Mouse (Mus musculus) spleen, postnatal 4 days (tissue): ENCODE measurements around the gene Fas.

Experiments
- DNase-seq, 2 experiments: peaks; one replicate each; pipeline ENCODE4 v3.0.0; 2022; ENCODE audit warnings: low spot score in 2 of 2

The Fas gene

GRCm38 (mm10) chr19:34369551-34369950 lies 79.1 kb downstream of the Fas start:
- no peak for DNase-seq

- no peak for DNase-seq
Measured at GRCm38 (mm10) chr19:34370397-34370796, 79.9 kb downstream of the Fas start.
